Mouse (Mus musculus) liver, embryonic 11.5 days (tissue): ENCODE measurements around the gene Atad3a. TPM values are rescaled to one million over a fixed set of nuclear protein-coding genes. Genes with fewer than 3 reads are reported as not detected.

Experiments
- ATAC-seq: fragments of 200-750 bp; cut with Nextera tagmentation; replicated peaks from 2 replicates; pipeline ENCODE4 v1.8.0; 2017; ENCODE audit warnings: moderate number of reproducible peaks, mild to moderate bottlenecking, moderate TSS enrichment, moderate library complexity; ENCODE audit not compliant: low FRiP score
- DNase-seq: peaks from one replicate; pipeline ENCODE4 v3.0.0-alpha.2; 2017; ENCODE audit warnings: low spot score
- H3K27ac ChIP-seq: fragments of 300-500 bp; sonication (generic); 2 replicates; pipeline ENCODE4 v1.5.1; 2014; ENCODE audit warnings: mild to moderate bottlenecking, low read depth, low read length, control low read depth
- H3K27me3 ChIP-seq: fragments of 300-500 bp; sonication (generic); replicated peaks from 2 replicates; pipeline ENCODE4 v1.6.1; 2014; ENCODE audit warnings: low read length, mixed read lengths; ENCODE audit not compliant: control insufficient read depth, insufficient read depth
- H3K36me3 ChIP-seq: fragments of 300-500 bp; sonication (generic); 2 replicates; pipeline ENCODE4 v1.6.1; 2014; ENCODE audit warnings: mild to moderate bottlenecking, low read length, moderate library complexity, mixed read lengths; ENCODE audit not compliant: control insufficient read depth, insufficient read depth
- H3K4me1 ChIP-seq: fragments of 300-500 bp; sonication (generic); replicated peaks from 2 replicates; pipeline ENCODE4 v1.6.1; 2014; ENCODE audit warnings: low read length, mixed read lengths; ENCODE audit not compliant: control insufficient read depth, insufficient read depth
- H3K4me2 ChIP-seq: fragments of 300-500 bp; sonication (generic); 2 replicates; pipeline ENCODE4 v1.6.1; 2014; ENCODE audit warnings: mild to moderate bottlenecking, control low read depth, moderate library complexity
- H3K4me3 ChIP-seq: fragments of 300-500 bp; sonication (generic); 2 replicates; pipeline ENCODE4 v1.5.1; 2014; ENCODE audit warnings: low read depth, low read length, control low read depth
- H3K9ac ChIP-seq: fragments of 300-500 bp; sonication (generic); 2 replicates; pipeline ENCODE4 v1.6.1; 2014; ENCODE audit warnings: low read depth, low read length, control low read depth
- H3K9me3 ChIP-seq: fragments of 300-500 bp; sonication (generic); 2 replicates; pipeline ENCODE4 v1.6.1; 2016; ENCODE audit warnings: low read length, inconsistent platforms, mixed read lengths; ENCODE audit not compliant: control insufficient read depth
- WGBS: fragments of 180-500 bp; shearing (Covaris S2); extraction: QIAGEN DNeasy Blood & Tissue Kit; methylation state at CpG from one replicate; pipeline ENCODE4 v1.1.7; 2014; 5-methylcytosine and 5-hydroxymethylcytosine counted together
- polyA plus RNA-seq: library from polyadenylated mRNA; unstranded; fragments of >200 nt; fragmentation: Nextera tagmentation; extraction: Ambion mirVana; gene quantifications from 2 replicates; pipeline ENCODE4 v1.2.1, GENCODE M21; 2014

The Atad3a gene
- polyA plus RNA-seq, 1 experiment from 2014 or later, result 156 TPM

DNA sequence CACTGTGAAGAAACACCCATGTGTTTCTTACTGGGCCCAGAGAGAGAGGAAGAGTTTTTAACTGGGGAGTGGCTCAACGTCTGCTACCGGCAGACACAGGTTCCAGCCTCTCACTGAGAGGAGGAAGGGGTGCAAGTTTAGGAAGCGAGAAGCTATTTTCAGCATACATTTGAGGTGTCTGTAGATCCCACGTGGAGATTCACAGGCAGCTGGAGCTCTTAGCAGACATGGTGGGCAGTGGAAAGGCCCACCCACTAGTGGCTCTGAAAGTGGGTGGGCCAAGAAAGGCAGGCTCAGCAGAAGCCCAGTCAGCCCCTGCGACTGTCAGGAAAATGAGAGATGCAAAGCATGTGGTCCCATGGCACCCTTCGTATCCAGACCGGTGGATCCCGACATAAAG is 22.6 kb downstream of the Atad3a start:
- H3K4me3 ChIP-seq, result no peak overlapping the region
- no peak overlapping the region for H3K9ac ChIP-seq
- no peaks in the 10 kb centered on the region for H3K27me3 ChIP-seq
- peaks cover 16% of the 10 kb centered on the region for H3K4me1 ChIP-seq
- H3K4me2 ChIP-seq, result no peak overlapping the region
- peaks cover 25% of the 10 kb centered on the region for H3K36me3 ChIP-seq
- 64% methylated on average over 8 of the region's 8 CpGs for WGBS
- DNase-seq (no peak), ATAC-seq (no peak)
- H3K9me3 ChIP-seq, result no peaks in the 10 kb centered on the region
- no peak overlapping the region for H3K27ac ChIP-seq

DNA sequence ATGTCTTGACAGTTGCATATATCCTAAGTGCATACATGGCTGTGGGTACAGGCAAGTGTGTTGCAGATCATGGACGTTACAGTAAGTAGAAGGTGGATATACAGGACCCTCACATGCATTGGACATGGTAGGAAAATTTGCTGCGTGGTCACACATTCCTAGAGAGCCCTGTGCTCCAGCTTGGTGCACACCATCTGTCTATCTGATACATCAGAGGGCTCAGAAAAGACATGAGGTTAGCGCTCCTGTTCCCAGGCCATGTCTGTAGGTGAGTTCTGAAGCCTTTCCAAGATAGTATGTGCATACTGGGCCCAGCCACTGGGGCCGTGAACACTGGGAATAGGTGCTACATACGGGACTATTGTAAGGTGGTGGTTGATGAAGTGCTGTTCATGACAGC is 24.5 kb downstream of the Atad3a start:
- 91% methylated on average over 5 of the region's 5 CpGs for WGBS
- Histone ChIP-seq H3K4me1 (peaks cover 16% of the 10 kb centered on the region), H3K27ac (no peak overlapping the region), H3K4me3 (peak overlapping the region; percentile 76; the same call in 1 of the 2 replicates), H3K9me3 (no peaks in the 10 kb centered on the region), H3K4me2 (no peak overlapping the region), H3K36me3 (peaks cover 21% of the 10 kb centered on the region), H3K9ac (0 out of 2 replicates have a peak overlapping the region, but pooled peaks have one; percentile 30), H3K27me3 (no peaks in the 10 kb centered on the region)
- DNase-seq (no peak), ATAC-seq (no peak)

GRCm38 (mm10) chr4:155735788-155736187 is 25.1 kb downstream of the Atad3a start:
- WGBS, result 71% methylated on average over 5 of the region's 5 CpGs
- ATAC-seq, result no peak

DNA sequence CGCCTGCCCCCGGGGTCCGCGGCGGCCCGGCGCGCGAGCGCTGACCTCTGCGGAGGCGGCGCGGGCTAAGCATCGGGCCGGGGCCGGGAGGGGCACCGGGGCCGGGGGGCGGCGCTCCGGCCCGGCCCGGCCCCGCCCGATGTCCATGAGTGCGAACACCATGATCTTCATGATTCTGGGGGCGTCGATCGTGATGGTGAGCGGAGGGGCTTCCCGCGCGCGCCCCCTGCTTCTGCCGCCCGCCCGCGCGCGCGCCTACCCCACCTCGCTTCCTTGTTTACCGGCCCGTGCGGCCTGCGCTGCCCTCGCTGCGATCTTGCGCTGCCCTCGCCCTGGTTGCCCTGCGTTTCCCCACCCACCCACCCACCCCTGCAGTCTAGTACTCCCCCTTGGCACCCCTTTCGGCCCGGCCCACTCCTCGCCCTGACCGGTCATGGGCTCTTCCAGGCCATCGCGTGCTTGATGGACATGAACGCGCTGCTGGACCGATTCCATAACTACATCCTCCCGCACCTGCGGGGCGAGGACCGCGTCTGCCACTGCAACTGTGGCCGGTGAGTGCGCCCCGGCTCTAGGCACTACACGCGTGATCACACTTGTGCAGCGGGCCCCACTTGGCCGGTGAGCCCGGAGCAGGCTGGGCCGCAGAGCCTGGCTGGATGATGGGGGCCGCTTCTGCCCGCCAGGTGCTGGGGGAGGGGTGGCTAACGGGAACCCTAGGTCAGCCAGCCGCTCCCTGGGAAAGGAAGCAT is 25.8 kb downstream of the Atad3a start:
- H3K4me1 ChIP-seq, result peaks cover 16% of the 10 kb centered on the region
- H3K9me3 ChIP-seq, result no peaks in the 10 kb centered on the region
- H3K4me3 ChIP-seq, result peak overlapping the region; percentile 76
- H3K36me3 ChIP-seq, result peaks cover 11% of the 10 kb centered on the region; the same call in 1 of the 2 replicates
- H3K27ac ChIP-seq, result peak overlapping the region; percentile 60; the same call in 1 of the 2 replicates
- peak; percentile 74 for ATAC-seq
- H3K27me3 ChIP-seq, result no peaks in the 10 kb centered on the region
- DNase-seq, result peak; percentile 54
- peak overlapping the region; percentile 66 for H3K9ac ChIP-seq
- WGBS, result 2% methylated on average over 60 of the region's 79 CpGs
- peak overlapping the region; percentile 97 for H3K4me2 ChIP-seq

More at GRCm38 (mm10) chr4:155735788-155736187, 25.1 kb downstream of the Atad3a start:
- H3K27me3 ChIP-seq, result no peaks in the 10 kb centered on the region
- no peaks in the 10 kb centered on the region for H3K9me3 ChIP-seq
- peaks cover 17% of the 10 kb centered on the region; the same call in 1 of the 2 replicates for H3K36me3 ChIP-seq
- DNase-seq, result no peak
- no peak overlapping the region for H3K27ac ChIP-seq
- H3K4me2 ChIP-seq, result peak overlapping the region; percentile 97
- H3K4me3 ChIP-seq, result peak overlapping the region; percentile 76
- peak overlapping the region; percentile 66 for H3K9ac ChIP-seq
- peaks cover 16% of the 10 kb centered on the region for H3K4me1 ChIP-seq

GRCm38 (mm10) chr4:155734350-155734941 is 26.4 kb downstream of the Atad3a start, which contains the start of gene Tmem240:
TSS of gene Tmem240 (plus strand) at chr4:155734800.
- Histone ChIP-seq H3K9ac (peak within 1 kb of the TSS; percentile 66), H3K27ac (peak within 1 kb of the TSS; percentile 60; the same call in 1 of the 2 replicates), H3K4me3 (peak within 1 kb of the TSS; percentile 76), H3K27me3 (no peaks in the 10 kb centered on the region), H3K4me1 (peaks cover 16% of the 10 kb centered on the region), H3K9me3 (no peaks in the 10 kb centered on the region), H3K36me3 (peaks cover 6% of the 10 kb centered on the region; the same call in 1 of the 2 replicates), H3K4me2 (peak within 1 kb of the TSS; percentile 97)
- DNase-seq, result peak; percentile 85
- ATAC-seq, result peak; percentile 88
- under 1% methylated on average over 30 of the region's 35 CpGs for WGBS

DNA sequence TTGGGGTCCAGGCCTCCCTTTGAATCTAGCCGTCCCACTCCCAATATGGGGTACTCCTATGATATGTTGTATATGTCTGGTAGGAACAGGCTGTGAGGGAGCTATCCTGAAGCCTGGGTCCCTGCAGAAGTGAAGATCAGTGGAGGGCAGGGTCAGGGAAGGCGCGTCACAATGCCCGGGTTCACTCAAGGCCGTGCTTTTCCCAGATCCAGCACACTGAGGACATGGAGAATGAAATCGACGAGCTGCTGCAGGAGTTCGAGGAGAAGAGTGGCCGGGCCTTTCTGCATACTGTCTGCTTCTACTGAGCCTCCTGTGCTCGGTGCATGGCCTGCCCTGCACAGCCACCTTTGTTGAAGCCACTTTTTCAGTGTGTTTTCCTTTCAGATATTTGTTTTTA is 27.6 kb downstream of the Atad3a start:
- Histone ChIP-seq H3K9me3 (no peaks in the 10 kb centered on the region), H3K27ac (no peak overlapping the region), H3K27me3 (no peaks in the 10 kb centered on the region), H3K36me3 (peaks cover 9% of the 10 kb centered on the region), H3K4me1 (peaks cover 16% of the 10 kb centered on the region), H3K9ac (no peak overlapping the region), H3K4me2 (peak overlapping the region; percentile 97), H3K4me3 (no peak overlapping the region)
- DNase-seq (no peak), ATAC-seq (no peak)
- WGBS, result 90% methylated on average over 10 of the region's 10 CpGs

DNA sequence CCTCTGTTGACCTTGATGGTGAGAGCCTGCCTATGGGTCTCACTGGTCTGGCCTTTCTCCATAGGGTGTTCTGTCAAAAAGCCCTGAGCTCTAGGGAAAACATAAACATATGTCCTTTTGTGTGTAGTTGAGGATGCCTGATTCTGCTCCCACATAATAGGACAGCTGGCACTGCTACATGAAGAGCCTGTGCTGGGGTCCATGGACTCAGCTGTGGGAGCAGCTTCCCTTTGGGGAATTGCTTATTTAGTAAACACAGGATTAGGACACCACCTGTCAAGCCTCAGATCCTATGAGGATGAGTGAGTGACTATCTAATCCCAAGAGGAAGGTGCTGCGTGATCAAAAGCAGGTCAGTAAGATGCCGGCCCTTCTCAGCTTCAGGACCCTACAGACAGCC is 32.9 kb downstream of the Atad3a start:
- Histone ChIP-seq H3K27ac (no peak overlapping the region), H3K4me3 (no peak overlapping the region), H3K4me1 (no peaks in the 10 kb centered on the region), H3K36me3 (peaks cover 16% of the 10 kb centered on the region), H3K9me3 (no peaks in the 10 kb centered on the region), H3K27me3 (no peaks in the 10 kb centered on the region), H3K4me2 (no peak overlapping the region), H3K9ac (no peak overlapping the region)
- WGBS, result 88% methylated on average over 2 of the region's 2 CpGs
- ATAC-seq (no peak), DNase-seq (no peak)

GRCm38 (mm10) chr4:155721668-155722083 is 39.2 kb downstream of the Atad3a start:
- no peaks in the 10 kb centered on the region for H3K9me3 ChIP-seq
- DNase-seq (no peak), ATAC-seq (no peak)
- H3K36me3 ChIP-seq, result peaks cover 9% of the 10 kb centered on the region
- no peak overlapping the region for H3K27ac ChIP-seq
- H3K4me3 ChIP-seq, result no peak overlapping the region
- 59% methylated on average over 4 of the region's 4 CpGs for WGBS
- H3K4me1 ChIP-seq, result no peaks in the 10 kb centered on the region
- H3K4me2 ChIP-seq, result no peak overlapping the region
- no peaks in the 10 kb centered on the region for H3K27me3 ChIP-seq
- H3K9ac ChIP-seq, result no peak overlapping the region
